Mouse (Mus musculus) kidney, postnatal 0 days (tissue): ENCODE measurements around the gene Vsig2. TPM values are rescaled to one million over a fixed set of nuclear protein-coding genes. Genes with fewer than 3 reads are reported as not detected.

ENCODE experiments used
- ATAC-seq: fragments of 200-750 bp; cut with Nextera tagmentation; replicated peaks from 2 replicates; pipeline ENCODE4 v1.8.0; 2017; ENCODE audit warnings: low read depth, moderate number of reproducible peaks, moderate TSS enrichment, moderate library complexity; ENCODE audit not compliant: low FRiP score
- DNase-seq: peaks from one replicate; pipeline ENCODE4 v3.0.0-alpha.2; 2016; ENCODE audit warnings: low spot score
- H3K27ac ChIP-seq: fragments of 300-500 bp; sonication (generic); 2 replicates; pipeline ENCODE4 v1.5.1; 2014; ENCODE audit warnings: mild to moderate bottlenecking
- H3K27me3 ChIP-seq: fragments of 300-500 bp; sonication (generic); 2 replicates; pipeline ENCODE4 v1.6.1; 2014; ENCODE audit warnings: low read length, mixed read lengths; ENCODE audit not compliant: insufficient read depth
- H3K36me3 ChIP-seq: fragments of 300-500 bp; sonication (generic); 2 replicates; pipeline ENCODE4 v1.6.1; 2014; ENCODE audit warnings: low read length, mixed read lengths; ENCODE audit not compliant: insufficient read depth
- H3K4me1 ChIP-seq: fragments of 300-500 bp; sonication (generic); replicated peaks from 2 replicates; pipeline ENCODE4 v1.6.1; 2014; ENCODE audit warnings: antibody characterized with exemption, low read length, mixed read lengths; ENCODE audit not compliant: insufficient read depth
- H3K4me2 ChIP-seq: fragments of 300-500 bp; sonication (generic); 2 replicates; pipeline ENCODE4 v1.6.1; 2014; ENCODE audit warnings: mild to moderate bottlenecking, low read length, moderate library complexity, mixed read lengths
- H3K4me3 ChIP-seq: fragments of 300-500 bp; sonication (generic); replicated peaks from 2 replicates; pipeline ENCODE4 v1.5.1; 2014; ENCODE audit warnings: low read depth, low read length
- H3K9ac ChIP-seq: fragments of 300-500 bp; sonication (generic); 2 replicates; pipeline ENCODE4 v1.6.1; 2014; ENCODE audit warnings: low read depth, low read length
- H3K9me3 ChIP-seq: fragments of 300-500 bp; sonication (generic); replicated peaks from 2 replicates; pipeline ENCODE4 v1.6.1; 2016; ENCODE audit warnings: low read length, inconsistent platforms, mixed read lengths
- CTCF ChIP-seq: IDR thresholded peaks from 2 replicates; pipeline ENCODE4 v1.5.1; 2016; ENCODE audit warnings: antibody characterized with exemption, low read depth, mild to moderate bottlenecking, moderate library complexity
- WGBS: fragments of 180-500 bp; shearing (Covaris S2); extraction: QIAGEN DNeasy Blood & Tissue Kit; methylation state at CpG from one replicate; pipeline ENCODE4 v1.1.7; 2014; 5-methylcytosine and 5-hydroxymethylcytosine counted together
- polyA plus RNA-seq: library from polyadenylated mRNA; unstranded; fragments of >200 nt; fragmentation: Nextera tagmentation; extraction: Ambion mirVana; gene quantifications from 2 replicates; pipeline ENCODE4 v1.2.1, GENCODE M21; 2015

The Vsig2 gene
- polyA plus RNA-seq, 1 experiment from 2014 or later = 5.5 TPM

DNA sequence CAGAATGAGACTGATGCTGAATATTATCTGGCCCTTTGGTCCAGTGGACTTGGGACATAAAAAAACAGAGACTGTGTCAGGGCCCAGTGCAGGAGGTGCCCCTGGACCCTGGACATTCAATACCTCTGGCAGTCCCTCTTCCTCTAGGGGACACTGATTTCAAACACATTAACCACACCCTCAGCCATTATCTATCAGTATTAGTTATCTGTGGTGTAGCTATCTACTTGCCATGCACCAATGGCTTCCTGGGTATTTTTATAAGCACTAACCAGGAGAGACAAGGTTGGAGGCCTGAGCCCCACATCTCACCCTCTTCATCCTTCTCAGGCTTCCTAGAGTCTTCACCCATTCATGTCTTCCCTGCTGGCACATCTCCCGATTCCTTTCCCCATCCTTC, 11.4 kb downstream of the Vsig2 start:
- Histone ChIP-seq H3K27me3 (peaks cover 23% of the 10 kb centered on the region), H3K4me1 (peaks cover 7% of the 10 kb centered on the region; the same call in 1 of the 2 replicates), H3K4me3 (no peak overlapping the region), H3K9ac (no peak overlapping the region), H3K4me2 (no peak overlapping the region), H3K9me3 (no peaks in the 10 kb centered on the region), H3K36me3 (no peaks in the 10 kb centered on the region), H3K27ac (no peak overlapping the region)
- DNase-seq (no peak), ATAC-seq (no peak)
- no peak for TF ChIP-seq CTCF
- 63% methylated on average over 1 of the region's 1 CpGs for WGBS

DNA sequence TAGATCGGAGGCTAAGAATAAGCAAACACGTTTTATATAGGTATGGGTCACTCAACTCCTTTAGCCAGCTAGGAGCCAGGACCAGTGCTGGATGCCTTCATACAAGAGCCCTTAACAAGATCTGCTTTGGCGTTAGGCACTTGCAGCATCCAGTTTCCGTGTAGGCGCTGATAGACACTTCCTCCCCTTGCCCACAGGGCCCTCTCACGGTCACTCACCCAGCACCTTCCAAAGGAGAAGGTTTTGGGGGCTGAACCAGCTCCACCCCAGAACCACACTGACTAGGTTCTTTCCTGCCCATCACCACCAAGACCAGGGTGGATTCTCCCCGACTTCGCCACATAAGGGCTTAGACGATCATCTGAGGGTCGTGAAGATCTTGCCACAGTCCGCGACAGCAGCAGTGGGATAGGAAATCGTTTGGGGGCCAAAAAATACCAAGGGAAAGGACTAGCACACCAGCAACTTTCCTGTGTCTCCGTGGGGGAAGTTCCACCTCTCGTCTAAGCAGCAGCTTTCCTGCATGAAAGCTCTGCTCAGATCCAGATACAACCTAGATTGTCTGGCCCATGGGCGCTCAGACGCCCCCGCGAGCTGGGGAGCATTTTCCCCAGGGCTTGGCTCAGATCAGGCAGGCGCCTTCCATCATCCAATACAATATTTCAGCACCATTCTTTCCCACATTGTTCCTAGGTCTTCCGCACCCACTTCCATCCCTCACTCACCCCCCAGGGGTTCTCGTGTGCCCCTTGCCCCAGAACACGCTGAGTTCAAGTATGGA, 12.9 kb downstream of the Vsig2 start:
- 4% methylated on average over 23 of the region's 23 CpGs for WGBS
- no peaks in the 10 kb centered on the region for H3K36me3 ChIP-seq
- no peak for ATAC-seq
- TF ChIP-seq CTCF = no peak
- H3K4me3 ChIP-seq = peak overlapping the region; percentile 39
- peaks cover 13% of the 10 kb centered on the region for H3K27me3 ChIP-seq
- H3K27ac ChIP-seq = no peak overlapping the region
- H3K4me2 ChIP-seq = peak overlapping the region; percentile 74
- no peaks in the 10 kb centered on the region for H3K9me3 ChIP-seq
- 0 out of 2 replicates have a peak, but pooled peaks cover 6% of the 10 kb centered on the region for H3K4me1 ChIP-seq
- no peak overlapping the region; the same call in 1 of the 2 replicates for H3K9ac ChIP-seq
- DNase-seq = no peak

DNA sequence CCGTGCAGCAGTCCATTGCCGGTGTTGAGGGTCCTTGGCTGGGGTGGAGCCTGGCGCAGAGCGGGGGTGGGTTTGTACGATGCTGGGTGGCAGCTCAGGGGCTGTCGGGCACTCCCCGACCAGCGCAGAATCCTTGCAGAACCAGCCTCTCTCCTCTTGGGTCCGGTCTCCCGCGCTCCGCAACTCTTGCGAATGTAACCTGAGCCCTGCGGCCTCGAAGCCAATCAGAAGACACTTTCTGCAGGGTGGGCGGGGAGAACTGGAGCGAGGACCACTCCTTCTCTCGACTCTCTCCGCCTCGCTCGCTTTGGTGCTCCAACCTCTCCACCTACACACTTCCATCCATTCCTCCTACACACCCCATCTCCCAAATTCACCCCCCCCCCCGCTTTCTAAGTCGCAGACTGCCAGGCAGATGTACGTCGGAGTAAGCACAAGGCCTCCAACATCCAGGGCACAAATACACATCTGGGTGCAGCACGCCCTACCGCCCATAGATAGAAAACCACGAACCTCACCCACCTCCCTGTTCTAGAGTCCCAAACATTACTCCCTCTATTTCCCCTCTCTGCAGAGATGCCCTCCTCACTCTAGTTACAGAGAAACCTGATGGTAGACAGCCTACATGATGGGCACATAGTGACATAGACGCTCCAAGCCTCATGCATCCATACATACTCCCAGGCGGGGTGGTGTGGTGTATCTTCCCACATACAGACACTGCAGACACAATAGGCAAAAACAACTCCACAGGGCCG, 13.7 kb downstream of the Vsig2 start, which contains the start of gene Nrgn:
Nrgn (minus strand) TSS at position 369 of the 758 bp plus-strand sequence.
- peak; percentile 92 for ATAC-seq
- Histone ChIP-seq H3K9me3 (no peaks in the 10 kb centered on the region), H3K9ac (no peak within 1 kb of the TSS; the same call in 1 of the 2 replicates), H3K4me1 (0 out of 2 replicates have a peak, but pooled peaks cover 6% of the 10 kb centered on the region), H3K27me3 (peaks cover 13% of the 10 kb centered on the region), H3K4me2 (peak within 1 kb of the TSS; percentile 74), H3K27ac (no peak within 1 kb of the TSS), H3K36me3 (no peaks in the 10 kb centered on the region), H3K4me3 (peak within 1 kb of the TSS; percentile 39)
- no peak for TF ChIP-seq CTCF
- WGBS = 6% methylated on average over 31 of the region's 31 CpGs
- DNase-seq = peak; percentile 95

DNA sequence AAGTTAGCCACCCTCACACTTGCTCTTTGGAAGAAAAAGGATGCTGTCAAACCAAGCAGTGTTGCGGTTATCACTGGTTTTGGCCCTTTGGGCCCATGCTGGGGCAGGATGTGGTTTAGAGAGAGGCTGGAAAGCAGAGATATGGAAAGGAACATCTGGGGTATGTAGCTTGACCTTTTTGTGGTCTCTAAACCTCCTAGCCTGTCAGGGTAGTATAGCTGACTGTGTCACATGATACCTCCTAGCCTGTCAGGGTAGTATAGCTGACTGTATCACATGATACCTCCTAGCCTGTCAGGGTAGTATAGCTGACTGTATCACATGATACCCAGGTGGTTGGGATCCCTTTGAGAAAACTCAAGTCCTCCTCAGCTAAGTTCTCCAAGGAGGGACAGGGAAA, 15.2 kb downstream of the Vsig2 start:
- H3K27ac ChIP-seq = no peak overlapping the region
- H3K4me2 ChIP-seq = no peak overlapping the region
- H3K36me3 ChIP-seq = no peaks in the 10 kb centered on the region
- ATAC-seq (no peak), DNase-seq (no peak)
- 0 out of 2 replicates have a peak, but pooled peaks cover 6% of the 10 kb centered on the region for H3K4me1 ChIP-seq
- no peak overlapping the region for H3K9ac ChIP-seq
- H3K27me3 ChIP-seq = peaks cover 13% of the 10 kb centered on the region; the same call in 1 of the 2 replicates
- H3K9me3 ChIP-seq = no peaks in the 10 kb centered on the region
- H3K4me3 ChIP-seq = no peak overlapping the region
- WGBS = 86% methylated on average over 1 of the region's 1 CpGs
- TF ChIP-seq CTCF = no peak

DNA sequence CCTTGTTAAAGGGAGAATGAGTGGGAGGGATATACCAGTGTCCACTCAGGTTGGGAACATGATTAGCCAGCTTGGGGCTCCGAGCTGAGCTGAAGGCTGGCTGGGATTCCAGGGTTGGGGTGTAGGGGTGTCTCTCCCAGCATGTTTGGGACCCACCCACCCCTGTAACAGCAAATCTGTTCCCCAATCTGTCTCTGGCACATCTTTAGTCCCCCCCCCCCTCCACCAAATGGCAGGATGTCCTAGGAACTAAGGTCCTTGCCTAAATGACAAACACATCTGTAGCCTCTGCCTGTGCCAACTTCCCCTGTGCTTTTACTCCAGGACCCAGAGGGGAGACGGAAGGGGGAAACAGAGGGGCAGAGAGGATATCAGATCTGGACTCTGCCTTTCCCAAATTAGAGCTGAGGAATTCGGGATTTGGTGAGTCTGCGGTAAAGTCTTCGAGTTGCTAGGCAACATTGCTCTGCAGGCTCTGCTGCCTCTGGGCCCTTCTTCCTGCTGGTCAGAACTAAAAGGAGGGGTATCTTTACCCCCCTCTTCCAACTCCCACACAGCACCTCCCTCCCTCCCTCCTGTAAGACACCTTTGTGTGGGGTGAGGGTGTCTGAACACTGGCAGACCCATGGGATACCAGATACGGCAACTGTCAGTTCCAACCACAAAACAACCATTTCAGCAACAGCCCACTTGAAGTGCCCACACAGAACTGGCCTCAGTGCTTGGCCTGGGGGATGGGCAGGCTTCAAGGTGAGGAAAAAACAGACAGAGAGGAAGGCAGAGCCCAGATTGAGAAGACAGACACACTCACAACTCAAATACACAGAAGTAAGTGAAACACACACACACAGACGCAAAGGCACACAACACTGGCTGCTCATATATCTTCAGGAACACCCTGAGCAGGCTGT, 16.0 kb downstream of the Vsig2 start, which contains the start of gene Siae:
Siae (plus strand) TSS at position 861 of the 911 bp plus-strand sequence.
- Histone ChIP-seq H3K9me3 (no peaks in the 10 kb centered on the region), H3K9ac (no peak within 1 kb of the TSS), H3K36me3 (no peaks in the 10 kb centered on the region), H3K4me2 (no peak within 1 kb of the TSS), H3K4me3 (no peak within 1 kb of the TSS), H3K4me1 (0 out of 2 replicates have a peak, but pooled peaks cover 6% of the 10 kb centered on the region), H3K27me3 (peaks cover 12% of the 10 kb centered on the region; the same call in 1 of the 2 replicates), H3K27ac (no peak within 1 kb of the TSS)
- DNase-seq (no peak), ATAC-seq (peak; percentile 44; the same call in 1 of the 2 replicates)
- TF ChIP-seq CTCF = no peak
- WGBS = 18% methylated on average over 7 of the region's 7 CpGs
